Mouse (Mus musculus): Measurements from ENCODE around the gene Slc6a6.

The Slc6a6 gene

DNA sequence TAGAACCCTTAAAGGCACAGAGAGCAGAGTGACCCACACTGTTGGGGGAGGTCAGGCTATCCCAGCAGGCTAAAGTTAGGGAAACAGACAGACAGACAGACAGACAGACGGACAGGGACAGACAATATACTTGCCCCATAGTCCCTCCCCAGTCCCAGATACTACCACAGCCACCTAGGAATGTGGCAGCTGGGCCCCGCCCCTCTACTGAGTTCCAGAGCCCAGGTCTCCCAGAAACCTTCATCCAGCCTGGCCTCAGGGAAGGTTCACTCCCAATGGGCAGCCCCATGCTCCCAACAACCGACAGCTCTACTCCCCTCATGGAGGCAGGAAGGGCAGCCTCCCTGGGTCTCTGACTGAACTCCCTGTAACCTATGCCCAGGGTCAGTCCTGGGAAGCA, 111.8 kb downstream of the Slc6a6 start:
- no peak for DNase-seq

DNA sequence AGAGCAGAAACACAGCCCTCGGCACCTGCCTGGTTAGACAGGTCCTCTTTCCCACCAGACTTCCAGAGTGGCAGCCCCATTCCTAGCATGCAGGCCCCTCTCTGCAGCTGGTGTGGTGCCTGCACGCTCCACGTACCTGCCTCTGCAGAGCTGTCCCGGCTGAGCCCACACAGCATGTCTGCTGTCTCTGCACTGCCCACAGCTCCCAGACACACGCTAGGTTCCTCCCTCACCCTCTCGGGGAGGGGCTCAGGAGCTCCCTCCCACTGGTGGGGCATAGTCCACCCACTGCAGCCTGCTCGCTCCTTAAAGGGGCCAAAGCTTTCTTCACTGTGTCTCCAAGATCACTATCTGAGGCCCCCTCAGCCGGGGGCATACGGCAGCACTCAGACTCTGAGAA, 112.2 kb downstream of the Slc6a6 start:
- DNase-seq, result no peak

DNA sequence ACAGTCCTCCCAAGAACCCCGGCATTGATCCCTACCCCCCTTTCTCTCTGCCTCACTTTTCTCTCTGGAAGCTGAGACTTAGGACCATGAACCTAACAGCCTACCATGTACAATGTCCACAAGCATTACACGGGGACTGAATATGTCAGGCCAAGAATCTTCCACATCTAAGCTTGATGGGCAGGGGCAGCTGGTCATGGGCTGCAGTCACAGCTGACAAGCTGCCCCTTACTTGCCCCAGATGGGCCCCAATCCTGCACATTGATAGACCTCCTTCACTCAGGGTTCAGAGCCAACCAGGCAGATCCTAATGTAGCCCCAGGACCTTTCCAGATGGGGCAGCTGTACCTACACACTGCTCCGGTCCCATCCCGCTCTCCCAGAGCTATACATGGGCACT, 112.9 kb downstream of the Slc6a6 start:
- DNase-seq, result no peak

DNA sequence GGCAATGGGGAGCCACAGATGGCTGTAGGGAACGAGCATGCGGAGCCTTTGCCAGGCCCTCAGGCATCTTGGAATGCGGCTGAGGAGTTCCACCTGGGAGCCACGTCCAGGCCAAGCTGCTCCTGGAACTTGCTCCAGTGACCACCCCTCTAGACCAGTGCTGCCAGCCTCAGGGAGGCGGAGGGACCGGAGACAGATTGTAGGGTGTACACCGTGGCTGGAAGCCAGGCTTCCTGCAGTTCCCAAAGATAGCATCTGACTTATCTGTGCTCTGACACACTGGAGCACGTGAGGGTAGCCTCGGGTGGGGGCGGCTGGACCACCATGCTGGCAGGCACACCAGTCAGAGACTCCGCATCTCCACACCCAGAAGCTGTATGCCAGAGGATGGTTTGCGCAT, 114.6 kb downstream of the Slc6a6 start:
- DNase-seq, result peak; percentile 68 to 71

DNA sequence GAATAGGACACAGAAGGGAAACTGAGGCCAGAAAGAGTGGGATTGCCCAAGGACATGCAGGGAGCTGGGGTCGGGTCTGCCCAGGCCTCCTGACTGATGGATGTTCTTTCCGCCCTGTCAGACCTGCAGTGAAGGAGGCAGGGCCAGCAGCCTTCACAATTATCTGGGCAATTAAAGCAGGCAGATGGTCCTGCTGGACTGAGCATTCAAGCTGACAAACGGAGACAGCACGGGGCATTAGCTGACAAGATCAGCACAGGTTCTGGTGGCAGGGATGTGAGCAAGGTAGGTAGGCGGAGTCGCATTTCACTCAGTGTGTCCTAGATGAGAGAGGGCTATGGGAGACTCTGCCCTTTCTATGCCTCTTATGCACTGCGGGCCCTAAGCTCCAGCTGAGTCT, 120.3 kb downstream of the Slc6a6 start:
- peak; percentile 53 to 60 for DNase-seq

DNA sequence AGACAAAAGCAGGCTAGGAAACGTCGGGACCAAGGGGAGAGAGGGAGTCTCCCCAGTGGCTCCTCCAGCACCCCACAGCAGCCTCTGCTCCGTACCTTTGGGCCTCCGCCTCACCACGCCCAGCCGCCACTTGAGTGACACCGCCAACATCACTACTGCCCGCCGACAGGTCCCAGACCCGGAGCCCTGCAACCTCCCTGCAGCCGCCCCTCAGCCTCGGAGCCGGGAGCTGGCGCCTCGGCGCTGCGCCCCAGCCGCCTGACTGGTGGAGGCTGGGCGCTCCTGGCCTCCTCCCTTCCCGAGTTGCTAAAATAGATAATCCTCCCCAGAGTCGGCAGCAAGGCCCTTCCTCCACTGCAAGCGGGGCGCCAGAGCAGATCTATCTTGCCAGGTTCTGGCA, 123.3 kb downstream of the Slc6a6 start:
- DNase-seq, result no peak

DNA sequence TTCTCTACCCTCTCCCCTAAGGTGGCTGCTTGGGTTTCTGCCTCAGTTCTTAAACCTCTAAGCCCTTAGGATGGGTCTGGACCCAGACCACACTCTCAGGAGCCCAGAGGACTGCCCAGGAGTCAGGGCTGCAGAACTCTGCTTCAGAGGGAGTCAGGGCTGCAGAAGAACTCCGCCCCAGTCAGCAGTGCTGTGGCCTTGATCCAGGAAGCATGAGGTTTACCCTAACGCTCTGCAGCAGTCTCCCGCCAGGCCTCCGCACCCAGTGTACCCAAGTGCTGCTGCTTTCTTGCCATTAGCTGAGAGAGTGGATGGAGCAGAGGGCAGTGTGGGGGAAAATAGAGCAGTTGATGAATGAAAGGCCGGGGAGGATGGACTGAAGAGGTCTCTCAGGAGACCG, 124.2 kb downstream of the Slc6a6 start:
- no peak for DNase-seq

Measured in cerebellum, adult 18-20 months (tissue).